In the genomic region with DNA sequence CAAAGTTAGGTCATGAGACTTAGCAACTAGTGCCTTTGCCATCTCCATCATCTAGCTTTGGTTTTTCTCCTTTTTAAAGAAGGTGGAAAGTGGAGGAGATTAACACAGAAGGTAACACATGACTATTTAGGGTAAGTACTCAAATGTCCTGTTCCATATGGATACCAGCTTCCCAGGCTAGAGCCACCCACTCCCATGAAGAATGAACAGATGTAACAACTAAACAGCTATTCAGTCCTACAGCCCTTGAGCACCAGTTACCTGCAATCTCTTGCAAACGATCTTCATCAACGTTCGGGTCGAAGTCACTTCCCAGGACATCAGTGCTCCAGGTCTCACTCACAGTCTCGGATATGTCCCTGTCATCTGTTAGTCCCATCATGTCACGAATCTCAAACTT, we compare ENCODE assay signal across 20 mouse cellular contexts.
"Had no signal": no experiment of that assay in that cellular context is flagged by ENCODE, and none has a peak within 500 bp of the region (broad histone marks: within the 10 kb centered on the region; RNA-seq: fewer than 3 reads in every experiment).

No protein-coding gene starts in this region.

- ATAC-seq: forebrain, embryonic 13.5 days; forebrain, embryonic 14.5 days; forebrain, embryonic 15.5 days; forebrain, embryonic 16.5 days; forebrain, postnatal 0 days had no signal

- DNase-seq: cerebellum, adult 8-10 months; cerebellum, adult 9-10 months; cerebellum, adult 9-11 months; cerebellum, postnatal 10 days; cerebellum, postnatal 14 days; cerebellum, postnatal 25 days; cerebellum, postnatal 36 days; embryo, embryonic 11 days; forebrain, postnatal 0 days; gastrocnemius, adult 2 months; gastrocnemius, postnatal 10 days; gastrocnemius, postnatal 14 days; gastrocnemius, postnatal 25 days; gastrocnemius, postnatal 36 days; heart, adult 18-20 months; heart, adult 2 months had no signal
